Mouse (Mus musculus): ENCODE data around the gene Grb2. TPM values are rescaled to one million over a fixed set of nuclear protein-coding genes. Genes with fewer than 3 reads are reported as not detected.

Gene Grb2
- polyA plus RNA-seq, 1 experiment from 2014 or later = 62.8 TPM

- DNase-seq (ENCODE audit: low spot score) (no peak), ATAC-seq (no peak)
- TF ChIP-seq CTCF (IDR thresholded peaks at IDR 0.05) (no peak), EP300 (IDR thresholded peaks at IDR 0.05) (no peak)
- 87% methylated on average over 10 of the region's 10 CpGs for WGBS
- Histone ChIP-seq H3K9ac (replicated peaks; ENCODE audit: low read depth) (no peak overlapping the region), H3K27me3 (replicated peaks; ENCODE audit: insufficient read depth, low read length) (no peaks in the 10 kb centered on the region), H3K27ac (ENCODE audit: low read length) (no peak overlapping the region), H3K9me3 (ENCODE audit: low read length) (no peaks in the 10 kb centered on the region), H3K36me3 (ENCODE audit: insufficient read depth, low read length) (no peaks in the 10 kb centered on the region), H3K4me2 (replicated peaks; ENCODE audit: low read depth, low read length) (no peak overlapping the region), H3K4me1 (ENCODE audit: insufficient read depth, low read depth, low read length) (peaks cover 7% of the 10 kb centered on the region; the same call in 1 of the 2 replicates), H3K4me3 (ENCODE audit: low read depth, low read length) (no peak overlapping the region)
Measured at GRCm38 (mm10) chr11:115704648-115705047, 3.7 kb downstream of the Grb2 start.

- no peak for ATAC-seq
- Histone ChIP-seq H3K4me3 (ENCODE audit: low read depth, low read length) (no peak overlapping the region), H3K4me1 (ENCODE audit: insufficient read depth, low read depth, low read length) (peaks cover 13% of the 10 kb centered on the region), H3K36me3 (ENCODE audit: insufficient read depth, low read length) (no peaks in the 10 kb centered on the region), H3K27ac (ENCODE audit: low read length) (no peak overlapping the region), H3K4me2 (replicated peaks; ENCODE audit: low read depth, low read length) (no peak overlapping the region), H3K9me3 (ENCODE audit: low read length) (no peaks in the 10 kb centered on the region), H3K27me3 (replicated peaks; ENCODE audit: insufficient read depth, low read length) (no peaks in the 10 kb centered on the region), H3K9ac (replicated peaks; ENCODE audit: low read depth) (no peak overlapping the region)
- WGBS = 70% methylated on average over 2 of the region's 2 CpGs
- no peak for DNase-seq (ENCODE audit: low spot score)
- TF ChIP-seq EP300 (IDR thresholded peaks at IDR 0.05) = no peak
- TF ChIP-seq CTCF (IDR thresholded peaks at IDR 0.05) = no peak
Measured at GRCm38 (mm10) chr11:115703466-115703865, 4.9 kb downstream of the Grb2 start.

DNA sequence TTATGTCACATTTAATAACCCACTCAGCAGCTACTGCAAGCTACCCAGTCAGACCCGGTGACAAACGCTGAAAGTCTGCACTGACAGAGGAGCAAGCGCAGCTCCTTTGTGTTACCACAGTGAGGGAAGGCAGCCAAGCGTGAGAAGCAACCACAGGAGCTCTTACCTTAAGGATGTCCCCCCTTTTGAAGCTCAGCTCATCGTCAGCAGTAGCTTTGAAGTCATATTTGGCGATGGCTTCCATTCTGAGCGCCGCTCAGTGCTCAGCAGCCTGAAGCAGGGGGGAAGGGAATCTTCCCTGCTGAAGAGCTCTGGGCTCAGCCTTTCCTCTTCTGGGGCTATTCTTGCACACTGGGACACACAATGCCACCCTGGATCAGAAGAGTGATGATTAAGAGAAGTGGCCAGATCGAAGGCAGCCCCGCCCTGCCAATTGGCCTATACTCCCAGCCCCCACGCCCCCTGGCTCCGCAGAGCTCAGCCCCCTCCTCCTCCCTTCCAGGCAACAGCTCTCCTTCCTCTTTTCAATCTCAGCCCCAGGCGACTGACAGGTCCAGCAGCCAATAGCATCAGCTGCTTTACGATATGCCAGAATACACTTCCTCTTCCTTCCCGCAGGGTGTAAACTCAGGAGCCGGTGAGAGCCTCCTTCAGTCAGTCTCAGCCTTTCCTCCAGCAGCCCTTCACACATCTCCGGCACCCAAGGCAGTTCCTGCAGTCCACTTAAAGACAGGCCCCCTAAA, 9.2 kb downstream of the Grb2 start:
- Histone ChIP-seq H3K9ac (replicated peaks; ENCODE audit: low read depth) (peak overlapping the region; percentile 68), H3K9me3 (ENCODE audit: low read length) (no peaks in the 10 kb centered on the region), H3K36me3 (ENCODE audit: insufficient read depth, low read length) (no peaks in the 10 kb centered on the region), H3K4me3 (ENCODE audit: low read depth, low read length) (peak overlapping the region; percentile 46), H3K27ac (ENCODE audit: low read length) (peak overlapping the region; percentile 77), H3K27me3 (replicated peaks; ENCODE audit: insufficient read depth, low read length) (no peaks in the 10 kb centered on the region), H3K4me2 (replicated peaks; ENCODE audit: low read depth, low read length) (peak overlapping the region; percentile 82), H3K4me1 (ENCODE audit: insufficient read depth, low read depth, low read length) (peaks cover 19% of the 10 kb centered on the region)
- peak; percentile 97 for ATAC-seq
- TF ChIP-seq EP300 (IDR thresholded peaks at IDR 0.05) (no peak), CTCF (IDR thresholded peaks at IDR 0.05) (peak; percentile 40)
- WGBS = 10% methylated on average over 17 of the region's 17 CpGs
- peak; percentile 97 for DNase-seq (ENCODE audit: low spot score)

GRCm38 (mm10) chr11:115697722-115698121, 10.7 kb downstream of the Grb2 start:
- Histone ChIP-seq H3K4me1 (ENCODE audit: insufficient read depth, low read depth, low read length) (peaks cover 19% of the 10 kb centered on the region), H3K9ac (replicated peaks; ENCODE audit: low read depth) (no peak overlapping the region), H3K36me3 (ENCODE audit: insufficient read depth, low read length) (no peaks in the 10 kb centered on the region), H3K27ac (ENCODE audit: low read length) (no peak overlapping the region), H3K9me3 (ENCODE audit: low read length) (no peaks in the 10 kb centered on the region), H3K27me3 (replicated peaks; ENCODE audit: insufficient read depth, low read length) (no peaks in the 10 kb centered on the region), H3K4me2 (replicated peaks; ENCODE audit: low read depth, low read length) (no peak overlapping the region), H3K4me3 (ENCODE audit: low read depth, low read length) (no peak overlapping the region)
- DNase-seq (ENCODE audit: low spot score) (no peak), ATAC-seq (no peak)
- TF ChIP-seq EP300 (IDR thresholded peaks at IDR 0.05) (no peak), CTCF (IDR thresholded peaks at IDR 0.05) (no peak)
- WGBS = 83% methylated on average over 3 of the region's 3 CpGs

GRCm38 (mm10) chr11:115697091-115697490, 11.3 kb downstream of the Grb2 start:
- no peaks in the 10 kb centered on the region for H3K27me3 ChIP-seq (replicated peaks; ENCODE audit: insufficient read depth, low read length)
- 84% methylated on average over 2 of the region's 2 CpGs for WGBS
- H3K4me2 ChIP-seq (replicated peaks; ENCODE audit: low read depth, low read length) = no peak overlapping the region
- TF ChIP-seq CTCF (IDR thresholded peaks at IDR 0.05) (no peak), EP300 (IDR thresholded peaks at IDR 0.05) (no peak)
- DNase-seq (ENCODE audit: low spot score) (no peak), ATAC-seq (no peak)
- no peaks in the 10 kb centered on the region for H3K36me3 ChIP-seq (ENCODE audit: insufficient read depth, low read length)
- H3K9me3 ChIP-seq (ENCODE audit: low read length) = no peaks in the 10 kb centered on the region
- peaks cover 22% of the 10 kb centered on the region for H3K4me1 ChIP-seq (ENCODE audit: insufficient read depth, low read depth, low read length)
- no peak overlapping the region for H3K27ac ChIP-seq (ENCODE audit: low read length)
- no peak overlapping the region for H3K4me3 ChIP-seq (ENCODE audit: low read depth, low read length)
- H3K9ac ChIP-seq (replicated peaks; ENCODE audit: low read depth) = no peak overlapping the region

- Histone ChIP-seq H3K27ac (ENCODE audit: low read length) (no peak overlapping the region), H3K4me1 (ENCODE audit: insufficient read depth, low read depth, low read length) (peaks cover 22% of the 10 kb centered on the region), H3K27me3 (replicated peaks; ENCODE audit: insufficient read depth, low read length) (no peaks in the 10 kb centered on the region), H3K4me3 (ENCODE audit: low read depth, low read length) (no peak overlapping the region), H3K9me3 (ENCODE audit: low read length) (no peaks in the 10 kb centered on the region), H3K36me3 (ENCODE audit: insufficient read depth, low read length) (no peaks in the 10 kb centered on the region), H3K4me2 (replicated peaks; ENCODE audit: low read depth, low read length) (no peak overlapping the region), H3K9ac (replicated peaks; ENCODE audit: low read depth) (no peak overlapping the region)
- ATAC-seq = no peak
- TF ChIP-seq CTCF (IDR thresholded peaks at IDR 0.05) = no peak
- TF ChIP-seq EP300 (IDR thresholded peaks at IDR 0.05) = no peak
- WGBS = 64% methylated on average over 4 of the region's 4 CpGs
- peak; percentile 66 for DNase-seq (ENCODE audit: low spot score)
Measured at GRCm38 (mm10) chr11:115696471-115696870, 11.9 kb downstream of the Grb2 start.

All from lung, postnatal 0 days (tissue).